Mouse (Mus musculus) left cerebral cortex, adult 18-20 months (tissue): Measurements from ENCODE around the gene Ffar3. TPM values are rescaled to one million over a fixed set of nuclear protein-coding genes. Genes with fewer than 3 reads are reported as not detected.

ENCODE experiments used
- total RNA-seq, 2 experiments: library from RNA; stranded (reverse); gene quantifications; 2 replicates each; pipeline ENCODE4 v1.2.3; 2021

The Ffar3 gene
- total RNA-seq, 2 experiments from 2014 or later, result not detected

Other genes with a start within 250 kb of the Ffar3 start
- under 1 TPM; 0.26 to 0.70 TPM for gene Upk1a, start 243.3 kb downstream of the Ffar3 start, total RNA-seq
- 100 to 1,000 TPM; 606 to 625 TPM for gene Cox6b1, start 230.0 kb downstream of the Ffar3 start, total RNA-seq
- gene Etv2, start 220.3 kb downstream of the Ffar3 start, total RNA-seq, result not detected
- 10 to 100 TPM; 66.6 to 79.5 TPM for gene Rbm42, start 205.9 kb downstream of the Ffar3 start, total RNA-seq
- gene Haus5, start 191.2 kb downstream of the Ffar3 start, total RNA-seq, result 1 to 10 TPM; 5.2 to 7.6 TPM
- gene Pmis2, start 184.6 kb downstream of the Ffar3 start, total RNA-seq, result not detected
- not detected for gene 2200002J24Rik, start 157.3 kb downstream of the Ffar3 start, total RNA-seq
- gene Atp4a, start 144.0 kb downstream of the Ffar3 start, total RNA-seq, result under 1 TPM; 0.26 to 0.66 TPM
- gene Tmem147, start 126.6 kb downstream of the Ffar3 start, total RNA-seq, result 100 to 1,000 TPM; 114 to 129 TPM
- not detected for gene Gapdhs, start 112.5 kb downstream of the Ffar3 start, total RNA-seq
- 10 to 100 TPM in 1 of 2 experiments, 1 to 10 TPM in 1; 8.2 to 12.9 TPM for gene Sbsn, start 104.7 kb downstream of the Ffar3 start, total RNA-seq
- gene Dmkn, start 92.4 kb downstream of the Ffar3 start, total RNA-seq, result 1 to 10 TPM; 1.9 to 4.0 TPM
- not detected for gene Krtdap, start 68.3 kb downstream of the Ffar3 start, total RNA-seq
- not detected for gene Ffar2, start 32.4 kb downstream of the Ffar3 start, total RNA-seq
- gene Ffar1, start 5.4 kb upstream of the Ffar3 start, total RNA-seq, result not detected
- under 1 TPM in 1 of 2 experiments, not detected in 1; 0.09 TPM for gene Cd22, start 24.2 kb upstream of the Ffar3 start, total RNA-seq
- 100 to 1,000 TPM in 1 of 2 experiments, 10 to 100 TPM in 1; 91.4 to 101 TPM for gene Mag, start 58.7 kb upstream of the Ffar3 start, total RNA-seq
- gene Hamp2, start 68.5 kb upstream of the Ffar3 start, total RNA-seq, result not detected
- gene Hamp, start 87.9 kb upstream of the Ffar3 start, total RNA-seq, result not detected
- gene Usf2, start 100.6 kb upstream of the Ffar3 start, total RNA-seq, result 100 to 1,000 TPM; 123 to 124 TPM
- gene Lsr, start 117.3 kb upstream of the Ffar3 start, total RNA-seq, result 10 to 100 TPM in 1 of 2 experiments, 1 to 10 TPM in 1; 8.2 to 10.7 TPM
- under 1 TPM in 1 of 2 experiments, not detected in 1; 0.28 TPM for gene Fam187b, start 117.6 kb upstream of the Ffar3 start, total RNA-seq
- 10 to 100 TPM; 35.5 to 36.7 TPM for gene Fxyd5, start 186.3 kb upstream of the Ffar3 start, total RNA-seq
- gene Fxyd7, start 195.3 kb upstream of the Ffar3 start, total RNA-seq, result 100 to 1,000 TPM; 148 to 187 TPM
- 10 to 100 TPM; 74.1 to 90.2 TPM for gene Fxyd1, start 201.0 kb upstream of the Ffar3 start, total RNA-seq
- 10 to 100 TPM; 32.9 to 35.9 TPM for gene Lgi4, start 203.2 kb upstream of the Ffar3 start, total RNA-seq
- 1 to 10 TPM in 1 of 2 experiments, not detected in 1; 1.2 TPM for gene Fxyd3, start 220.5 kb upstream of the Ffar3 start, total RNA-seq